Mouse (Mus musculus) kidney, adult 2 months (tissue): ENCODE data around the gene Ampd3. TPM values are rescaled to one million over a fixed set of nuclear protein-coding genes. Genes with fewer than 3 reads are reported as not detected.

Experiments
- DNase-seq: peaks from one replicate; pipeline ENCODE4 v3.0.0; 2021
- H3K27ac ChIP-seq: fragments of 200-500 bp; 2 replicates; pipeline ENCODE4 v1.5.1; 2012; ENCODE audit warnings: low read depth, low read length, control low read depth, inconsistent platforms; ENCODE audit not compliant: insufficient read depth
- H3K27me3 ChIP-seq: fragments of 200-500 bp; replicated peaks from 2 replicates; pipeline ENCODE4 v1.6.1; 2012; ENCODE audit warnings: mild to moderate bottlenecking, moderate library complexity, low read length, inconsistent platforms; ENCODE audit not compliant: control insufficient read depth, insufficient read depth
- H3K36me3 ChIP-seq: fragments of 200-500 bp; 2 replicates; pipeline ENCODE4 v1.6.1; 2012; ENCODE audit warnings: mild to moderate bottlenecking, moderate library complexity, low read length, inconsistent platforms; ENCODE audit not compliant: control insufficient read depth, insufficient read depth
- H3K4me1 ChIP-seq: fragments of 200-500 bp; 2 replicates; pipeline ENCODE4 v1.6.1; 2011; ENCODE audit warnings: low read length; ENCODE audit not compliant: control insufficient read depth, insufficient read depth
- H3K4me3 ChIP-seq: fragments of 200-500 bp; 2 replicates; pipeline ENCODE4 v1.5.1; 2011; ENCODE audit warnings: mild to moderate bottlenecking, low read depth, low read length, control low read depth; ENCODE audit not compliant: insufficient read depth
- CTCF ChIP-seq: fragments of 200-500 bp; conservative IDR thresholded peaks from 2 replicates; pipeline ENCODE4 v1.5.1; 2011; ENCODE audit warnings: low read depth, mild to moderate bottlenecking, control low read depth, low read length, moderate library complexity, mixed read lengths; ENCODE audit not compliant: insufficient read depth, insufficient read length
- POLR2A ChIP-seq: fragments of 200-500 bp; IDR thresholded peaks from one replicate; pipeline ENCODE4 v1.6.1; 2011; ENCODE audit warnings: low read depth, low read length, control low read depth
- WGBS: fragments of 180-500 bp; shearing (Covaris S2); methylation state at CpG from one replicate; pipeline ENCODE4 v1.1.7; 2018; 5-methylcytosine and 5-hydroxymethylcytosine counted together
- polyA plus RNA-seq: library from polyadenylated mRNA; depleted of rRNA; stranded (reverse); fragments of >200 nt; gene quantifications from 2 replicates; pipeline ENCODE4 v1.2.3, GENCODE M21; 2012; rRNA removed

Gene Ampd3
- polyA plus RNA-seq, 1 experiment, result 23.4 TPM

GRCm38 (mm10) chr7:110851541-110852203, 83.7 kb downstream of the Ampd3 start:
- H3K4me1 ChIP-seq, result 0 out of 2 replicates have a peak, but pooled peaks cover 3% of the 10 kb centered on the region
- H3K27ac ChIP-seq, result no peak overlapping the region
- 54% methylated on average over 7 of the region's 7 CpGs for WGBS
- H3K36me3 ChIP-seq, result no peaks in the 10 kb centered on the region
- H3K27me3 ChIP-seq, result no peaks in the 10 kb centered on the region
- peak; percentile 16 for DNase-seq
- H3K4me3 ChIP-seq, result no peak overlapping the region
- no peak for TF ChIP-seq POLR2A
- TF ChIP-seq CTCF, result no peak

- DNase-seq, result no peak
- Histone ChIP-seq H3K27me3 (no peaks in the 10 kb centered on the region), H3K4me3 (no peak overlapping the region), H3K27ac (no peak overlapping the region), H3K36me3 (no peaks in the 10 kb centered on the region), H3K4me1 (0 out of 2 replicates have a peak, but pooled peaks cover 3% of the 10 kb centered on the region)
- TF ChIP-seq CTCF (no peak), POLR2A (no peak)
- WGBS, result 70% methylated on average over 10 of the region's 10 CpGs
These were observed 85.6 kb downstream of the Ampd3 start for GRCm38 (mm10) chr7:110853611-110854010.

- no peak for DNase-seq
- 67% methylated on average over 3 of the region's 3 CpGs for WGBS
- no peaks in the 10 kb centered on the region for H3K27me3 ChIP-seq
- TF ChIP-seq POLR2A (no peak), CTCF (no peak)
- 0 out of 2 replicates have a peak, but pooled peaks cover 3% of the 10 kb centered on the region for H3K4me1 ChIP-seq
- H3K4me3 ChIP-seq, result no peak overlapping the region
- no peak overlapping the region for H3K27ac ChIP-seq
- H3K36me3 ChIP-seq, result no peaks in the 10 kb centered on the region
These were observed 86.5 kb downstream of the Ampd3 start for GRCm38 (mm10) chr7:110854519-110854918.

- no peak overlapping the region for H3K27ac ChIP-seq
These were observed 87.0 kb downstream of the Ampd3 start for GRCm38 (mm10) chr7:110854927-110855546.

GRCm38 (mm10) chr7:110855604-110856003, 87.6 kb downstream of the Ampd3 start:
- no peak for TF ChIP-seq POLR2A
- no peak for TF ChIP-seq CTCF
- Histone ChIP-seq H3K4me1 (0 out of 2 replicates have a peak, but pooled peaks cover 3% of the 10 kb centered on the region), H3K4me3 (no peak overlapping the region), H3K27me3 (no peaks in the 10 kb centered on the region), H3K27ac (no peak overlapping the region), H3K36me3 (no peaks in the 10 kb centered on the region)
- DNase-seq, result no peak
- WGBS, result 92% methylated on average over 1 of the region's 1 CpGs

More at GRCm38 (mm10) chr7:110854927-110855546, 87.0 kb downstream of the Ampd3 start:
- Histone ChIP-seq H3K4me1 (0 out of 2 replicates have a peak, but pooled peaks cover 3% of the 10 kb centered on the region), H3K4me3 (no peak overlapping the region), H3K36me3 (no peaks in the 10 kb centered on the region), H3K27me3 (no peaks in the 10 kb centered on the region)
- peak; percentile 28 for DNase-seq
- TF ChIP-seq POLR2A (no peak), CTCF (no peak)
- 57% methylated on average over 8 of the region's 8 CpGs for WGBS

GRCm38 (mm10) chr7:110860129-110860528, 92.1 kb downstream of the Ampd3 start:
- no peak for DNase-seq
- H3K36me3 ChIP-seq, result no peaks in the 10 kb centered on the region
- no peak overlapping the region for H3K4me3 ChIP-seq
- TF ChIP-seq POLR2A (no peak), CTCF (no peak)
- H3K27me3 ChIP-seq, result no peaks in the 10 kb centered on the region
- 58% methylated on average over 5 of the region's 5 CpGs for WGBS
- H3K27ac ChIP-seq, result no peak overlapping the region
- H3K4me1 ChIP-seq, result 0 out of 2 replicates have a peak, but pooled peaks cover 2% of the 10 kb centered on the region

Other genes starting within 250 kb of the Ampd3 start
- 23.3 and 24.9 TPM in 2 replicates for gene Sbf2, start 153.3 kb upstream of the Ampd3 start, polyA plus RNA-seq
- 12.0 and 13.2 TPM in 2 replicates for gene Adm, start 140.5 kb upstream of the Ampd3 start, polyA plus RNA-seq
- 11.4 and 19.3 TPM in 2 replicates for gene Rnf141, start 76.3 kb downstream of the Ampd3 start, polyA plus RNA-seq
- 2.0 and 6.6 TPM in 2 replicates for gene Lyve1, start 95.0 kb downstream of the Ampd3 start, polyA plus RNA-seq
- gene Mrvi1, start 214.3 kb downstream of the Ampd3 start, polyA plus RNA-seq, result 9.7 and 12.6 TPM in 2 replicates